Mouse (Mus musculus) subcutaneous adipose tissue, adult 2 months (tissue): ENCODE results near the gene Irf2bpl. TPM values are rescaled to one million over a fixed set of nuclear protein-coding genes. Genes with fewer than 3 reads are reported as not detected.

Source experiments
- polyA plus RNA-seq: library from polyadenylated mRNA; depleted of rRNA; stranded (reverse); fragments of >200 nt; gene quantifications from 2 replicates; pipeline ENCODE4 v1.2.3, GENCODE M21; 2012; ENCODE audit warnings: low replicate concordance; rRNA removed

Gene Irf2bpl
- polyA plus RNA-seq: 26.1 and 48.1 TPM in 2 replicates

GRCm38 (mm10) chr12:86884197-86885058 lies at the start of gene Irf2bpl:
TSS of gene Irf2bpl (minus strand) at chr12:86884798.

Other genes starting within 250 kb of the Irf2bpl start
- 9.4 and 10.6 TPM in 2 replicates for gene Vash1, start 206.1 kb downstream of the Irf2bpl start, polyA plus RNA-seq
- 9.0 and 9.6 TPM in 2 replicates for gene Angel1, start 158.3 kb downstream of the Irf2bpl start, polyA plus RNA-seq
- not detected in 2 replicates for gene Lrrc74a, start 150.4 kb downstream of the Irf2bpl start, polyA plus RNA-seq
- gene Cipc, start 62.2 kb upstream of the Irf2bpl start, polyA plus RNA-seq: 36.3 and 40.9 TPM in 2 replicates
- gene Zdhhc22, start 105.6 kb upstream of the Irf2bpl start, polyA plus RNA-seq: not detected in 2 replicates
- gene Tmem63c, start 136.5 kb upstream of the Irf2bpl start, polyA plus RNA-seq: 0.07 and 0.12 TPM in 2 replicates
- gene Ngb, start 217.7 kb upstream of the Irf2bpl start, polyA plus RNA-seq: 1.1 and 3.7 TPM in 2 replicates